Mouse (Mus musculus) G1E-ER4 (cell line): ENCODE data around the gene Slc39a2. TPM values are rescaled to one million over a fixed set of nuclear protein-coding genes. Genes with fewer than 3 reads are reported as not detected.

ENCODE experiments used
- GATA1 ChIP-seq: IDR thresholded peaks from one replicate; pipeline ENCODE4 v1.8.0; 2012; ENCODE audit warnings: low read length, inconsistent platforms
- polyA plus RNA-seq: library from polyadenylated mRNA; stranded (reverse); fragments of >175 nt; gene quantifications from 2 replicates; pipeline ENCODE4 v1.2.3, GENCODE M21; 2012

The Slc39a2 gene
- polyA plus RNA-seq, 1 experiment, result not detected

DNA sequence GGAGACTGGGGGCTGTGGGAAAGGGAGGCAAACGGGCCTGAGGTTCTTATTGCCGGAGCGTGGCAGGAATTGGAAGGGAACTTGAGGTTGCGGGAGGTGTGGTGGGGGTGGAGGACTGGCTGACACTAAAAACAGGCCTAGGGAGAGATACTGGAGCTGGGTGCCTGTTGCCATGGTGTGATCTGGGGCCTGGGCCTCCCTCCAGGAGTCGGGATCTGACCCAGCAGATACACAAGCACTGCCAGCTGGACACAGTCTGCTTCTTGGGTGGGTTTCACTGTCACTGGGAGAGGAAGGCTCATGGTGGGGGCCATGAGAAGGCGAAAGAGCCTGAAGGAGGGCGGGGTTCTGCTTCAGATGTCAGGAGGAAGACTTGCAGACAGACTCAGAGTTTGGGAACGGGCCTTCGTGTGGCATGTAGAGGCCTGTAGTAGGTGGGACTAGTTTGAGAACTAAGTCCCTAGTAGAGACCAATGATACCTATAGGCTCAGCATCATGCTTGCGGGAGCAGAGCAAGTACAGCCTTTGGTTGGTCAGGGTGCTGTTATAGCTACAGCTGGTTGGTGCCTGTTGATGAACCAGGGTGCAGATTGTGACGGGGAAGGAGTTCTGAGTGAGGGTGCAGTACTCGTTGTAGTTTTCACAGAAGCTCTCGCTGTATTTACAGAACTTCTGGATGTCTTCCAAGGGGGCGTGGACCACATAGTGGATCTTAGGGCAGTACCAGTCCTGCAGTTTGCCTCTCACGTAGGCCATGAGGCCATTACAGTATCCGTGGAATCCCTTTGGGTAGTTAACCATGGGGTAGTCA is 29.3 kb downstream of the Slc39a2 start:
- TF ChIP-seq GATA1, result no peak

DNA sequence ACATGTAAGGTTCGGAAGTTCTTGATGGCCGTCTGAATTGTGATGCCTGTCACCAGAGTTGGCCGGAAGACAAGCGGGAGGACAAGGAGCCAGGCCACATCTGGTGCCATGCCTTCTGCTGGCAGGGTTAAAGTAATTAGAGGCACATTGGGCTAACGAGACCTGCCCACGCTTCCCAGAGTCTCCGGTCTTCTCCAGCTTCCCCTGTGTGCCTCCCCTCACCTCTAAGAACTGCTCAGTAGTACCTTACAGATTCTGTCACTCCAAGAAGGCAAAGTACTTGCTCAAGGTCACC is 29.8 kb downstream of the Slc39a2 start, which contains the start of gene Rnase13:
Rnase13 (minus strand) TSS at position 203 of the 295 bp plus-strand sequence.
- no peak for TF ChIP-seq GATA1

DNA sequence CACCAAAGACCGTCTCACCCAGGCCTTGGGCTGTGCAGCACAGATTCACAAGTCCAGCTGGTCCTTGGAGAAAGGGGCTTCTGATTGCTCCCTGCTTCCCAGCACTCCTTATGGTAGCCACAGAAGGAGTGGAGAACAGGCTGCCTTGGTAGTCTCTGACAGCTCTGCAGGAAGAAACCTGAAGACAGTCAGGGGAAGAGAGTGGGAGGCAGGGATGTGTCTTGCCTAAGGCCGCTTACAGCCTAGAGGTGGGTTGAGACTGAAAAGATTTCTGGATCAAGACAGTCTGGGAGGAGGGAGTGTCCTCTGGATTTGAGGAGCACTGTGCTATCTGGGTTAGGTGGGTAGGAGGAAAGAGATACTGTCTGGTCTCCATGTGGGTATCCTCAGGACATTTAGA is 30.2 kb downstream of the Slc39a2 start:
- TF ChIP-seq GATA1, result no peak

GRCm38 (mm10) chr14:51923492-51923891 is 30.8 kb downstream of the Slc39a2 start:
- no peak for TF ChIP-seq GATA1

DNA sequence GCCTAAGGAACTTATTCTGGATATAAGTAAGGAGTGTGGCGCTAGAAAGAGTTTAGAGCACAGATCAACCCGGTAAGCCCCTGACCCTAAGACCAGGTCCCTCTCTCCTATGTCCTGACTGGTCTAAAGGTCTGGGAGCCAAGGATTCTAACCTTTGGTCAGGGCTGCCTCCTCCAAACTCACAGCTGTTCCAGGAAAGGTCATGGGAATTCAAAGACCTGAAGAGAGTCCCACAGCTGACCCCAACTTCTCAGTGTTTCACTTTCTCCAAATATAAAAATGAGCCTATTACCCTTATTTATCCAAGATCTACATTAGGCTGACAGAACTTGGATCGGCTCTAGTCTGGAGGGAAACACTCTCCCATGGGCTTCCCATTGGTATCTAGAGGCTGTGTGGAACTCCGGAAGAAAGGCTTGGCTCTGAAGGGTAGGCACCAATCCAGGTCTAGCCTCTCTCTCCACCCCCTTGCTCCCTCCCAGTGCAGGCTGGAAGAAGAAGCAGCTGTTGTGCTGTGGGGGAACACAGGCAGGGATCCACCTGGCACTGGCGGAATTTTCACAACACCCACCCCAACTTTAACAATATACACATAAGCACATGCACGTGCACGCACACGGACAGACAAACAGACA is 36.7 kb downstream of the Slc39a2 start:
- TF ChIP-seq GATA1, result no peak

DNA sequence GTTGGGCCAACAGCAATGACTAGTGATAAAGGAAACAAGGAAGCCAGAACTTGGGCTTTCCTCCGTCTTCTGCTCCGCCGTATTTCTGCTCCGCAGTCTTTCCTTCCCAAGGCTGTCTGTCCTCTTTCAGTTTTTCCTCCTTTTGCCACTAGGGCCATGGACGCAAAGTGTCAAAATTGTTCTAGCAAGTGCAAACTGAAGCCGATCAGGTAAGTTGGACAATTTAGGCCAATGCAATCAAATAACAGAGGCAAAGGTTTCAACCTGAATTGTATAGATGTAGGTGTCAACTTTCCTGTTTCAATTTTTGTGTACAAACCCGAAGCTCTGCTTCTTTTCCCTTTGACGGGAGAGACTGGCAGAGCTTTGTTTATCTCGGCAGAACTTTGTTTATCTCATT is 37.3 kb downstream of the Slc39a2 start:
- TF ChIP-seq GATA1, result no peak

GRCm38 (mm10) chr14:51930824-51931223 is 38.1 kb downstream of the Slc39a2 start:
- TF ChIP-seq GATA1, result no peak

DNA sequence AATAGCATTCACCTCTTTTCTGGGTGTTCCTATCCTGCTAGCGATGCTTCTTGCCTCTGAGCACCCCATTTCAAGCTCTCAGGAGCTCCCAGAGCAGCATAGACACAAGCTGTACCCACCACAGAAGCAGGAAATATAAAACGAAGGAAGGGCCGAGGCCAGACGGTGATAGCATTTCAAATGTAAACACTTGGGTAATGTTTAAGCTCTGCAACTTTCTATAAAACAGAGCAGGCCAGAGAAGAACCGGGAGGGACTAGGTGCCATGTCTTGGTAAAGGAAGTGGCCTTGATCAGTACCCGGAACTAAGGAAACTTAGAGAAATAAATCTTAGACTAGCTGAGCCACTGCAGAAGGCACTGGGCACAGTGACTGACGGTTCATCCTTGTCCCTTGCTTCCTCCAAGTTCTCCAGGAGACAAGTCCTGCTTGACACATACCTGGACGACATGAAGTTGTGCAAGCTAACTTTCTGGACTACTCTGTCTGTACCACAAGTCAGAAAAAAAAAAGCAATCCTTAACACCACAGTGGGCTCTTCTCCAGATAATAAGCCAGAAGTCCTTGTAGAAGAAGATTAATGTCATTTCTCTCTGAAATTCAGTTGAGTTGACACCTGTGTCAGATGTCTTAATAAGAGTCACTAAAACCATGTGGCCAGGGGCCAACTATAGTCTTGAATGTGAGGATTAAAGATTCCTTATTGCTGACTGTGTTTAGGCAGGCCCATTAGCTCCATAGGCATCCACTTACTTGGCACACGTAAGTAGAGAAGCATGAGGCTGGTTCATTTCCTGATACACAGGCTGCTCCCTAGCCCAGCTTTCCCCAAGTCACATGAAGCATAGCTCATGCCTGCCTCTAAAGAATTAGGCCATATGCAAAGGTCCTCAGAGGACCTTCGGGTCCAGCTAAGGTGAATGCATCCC is 39.7 kb downstream of the Slc39a2 start:
- TF ChIP-seq GATA1, result no peak

GRCm38 (mm10) chr14:51939005-51939404 is 46.3 kb downstream of the Slc39a2 start:
- TF ChIP-seq GATA1, result no peak

DNA sequence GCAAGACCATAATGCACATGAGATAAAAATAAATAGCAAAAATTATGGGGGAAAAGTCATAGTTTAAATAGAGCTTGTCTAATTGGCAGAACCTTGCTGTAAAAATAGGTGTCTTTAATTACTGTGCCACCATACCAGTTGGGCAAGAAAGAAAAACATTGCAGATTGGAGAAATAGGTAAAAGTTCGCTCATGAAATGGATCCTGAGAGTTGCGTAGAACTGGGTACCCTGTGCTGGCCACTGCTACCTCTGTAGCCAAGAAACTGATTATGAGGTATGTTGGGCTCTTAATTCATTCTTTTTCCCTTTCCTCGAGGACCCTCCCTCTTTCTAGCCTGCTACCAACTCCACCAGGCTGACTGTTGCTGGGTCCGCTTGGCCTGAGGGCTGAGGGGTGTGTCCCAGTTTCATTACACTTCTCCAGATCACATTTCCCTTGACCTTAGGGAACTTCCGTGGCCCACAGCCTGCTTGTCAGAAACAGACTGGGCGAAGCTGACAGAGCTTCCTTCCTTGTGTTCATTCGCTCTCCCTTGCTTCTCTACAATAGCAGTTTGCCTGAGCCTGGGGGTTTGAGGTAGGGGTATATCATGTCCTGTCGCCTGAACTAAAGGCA is 48.4 kb downstream of the Slc39a2 start:
- no peak for TF ChIP-seq GATA1

DNA sequence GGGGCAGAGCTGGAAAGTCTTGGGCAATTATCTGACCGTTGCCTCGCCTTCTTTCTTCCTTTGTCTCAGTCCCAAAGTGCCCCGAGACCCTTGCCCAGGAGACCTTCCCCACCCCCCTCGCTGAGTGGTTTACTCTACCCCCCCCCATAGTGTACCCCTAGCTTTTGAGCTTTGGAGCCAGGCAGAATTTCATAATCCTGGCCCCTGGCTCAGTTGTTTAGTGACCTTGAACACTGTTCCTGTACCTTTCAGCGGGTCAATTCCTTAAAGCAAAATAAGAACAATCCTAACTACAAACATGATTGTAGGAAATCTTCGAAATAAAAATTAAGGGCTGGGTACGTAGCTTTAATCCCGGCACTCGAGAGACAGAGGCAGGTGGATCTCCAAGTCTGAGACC is 48.9 kb downstream of the Slc39a2 start:
- no peak for TF ChIP-seq GATA1

DNA sequence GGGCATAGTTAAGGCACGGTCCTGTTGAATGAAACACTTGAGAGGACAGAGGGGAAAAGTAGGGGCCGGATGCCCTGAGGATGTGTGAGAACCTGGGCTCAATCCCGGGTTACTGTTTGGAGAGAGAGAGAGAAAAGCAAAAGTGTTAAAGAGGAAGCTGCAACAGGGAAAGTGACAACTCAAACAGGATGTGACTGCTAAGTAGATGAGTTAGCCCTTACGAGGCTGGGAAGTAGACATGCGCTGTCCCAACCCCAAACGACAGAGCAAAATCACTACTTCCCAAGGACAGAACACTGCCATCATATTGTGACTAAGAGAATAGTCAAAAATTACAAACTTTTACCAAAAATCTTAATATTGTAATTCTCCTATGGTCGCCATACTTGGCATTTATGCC is 49.5 kb downstream of the Slc39a2 start:
- TF ChIP-seq GATA1, result no peak

- TF ChIP-seq GATA1, result no peak
These were observed 50.6 kb downstream of the Slc39a2 start for GRCm38 (mm10) chr14:51943336-51943735.

Other genes with a start within 250 kb of the Slc39a2 start
- gene Gm17079, start 197.4 kb upstream of the Slc39a2 start, polyA plus RNA-seq, result not detected in 2 replicates
- not detected in 2 replicates for gene Gm5800, start 175.7 kb upstream of the Slc39a2 start, polyA plus RNA-seq
- gene Ang4, start 119.3 kb upstream of the Slc39a2 start, polyA plus RNA-seq, result not detected in 2 replicates
- not detected in 2 replicates for gene AY358078, start 92.8 kb upstream of the Slc39a2 start, polyA plus RNA-seq
- not detected in 2 replicates for gene Ear6, start 39.2 kb upstream of the Slc39a2 start, polyA plus RNA-seq
- 13.1 and 21.0 TPM in 2 replicates for gene Mettl17, start 8.0 kb upstream of the Slc39a2 start, polyA plus RNA-seq
- not detected in 2 replicates for gene Ndrg2, start 21.3 kb downstream of the Slc39a2 start, polyA plus RNA-seq
- gene Tppp2, start 25.5 kb downstream of the Slc39a2 start, polyA plus RNA-seq, result not detected in 2 replicates
- not detected in 2 replicates for gene Rnase13, start 29.9 kb downstream of the Slc39a2 start, polyA plus RNA-seq
- 28.7 and 40.6 TPM in 2 replicates for gene Arhgef40, start 91.8 kb downstream of the Slc39a2 start, polyA plus RNA-seq
- gene Tmem253, start 122.8 kb downstream of the Slc39a2 start, polyA plus RNA-seq, result not detected in 2 replicates
- 59.0 and 77.2 TPM in 2 replicates for gene Zfp219, start 127.8 kb downstream of the Slc39a2 start, polyA plus RNA-seq
- gene Olfr221, start 149.6 kb downstream of the Slc39a2 start, polyA plus RNA-seq, result not detected in 2 replicates
- gene Hnrnpc, start 211.1 kb downstream of the Slc39a2 start, polyA plus RNA-seq, result 13.3 and 19.0 TPM in 2 replicates
- 0.05 and 0.24 TPM in 2 replicates for gene Rpgrip1, start 217.8 kb downstream of the Slc39a2 start, polyA plus RNA-seq